Mouse (Mus musculus) erythroid progenitor cell, adult 5-6 weeks (primary cell): ENCODE measurements around the gene Katnal1. TPM values are rescaled to one million over a fixed set of nuclear protein-coding genes. Genes with fewer than 3 reads are reported as not detected.

ENCODE experiments used
- ATAC-seq: replicated peaks from 2 replicates; pipeline ENCODE4 v1.8.0; 2016; ENCODE audit warnings: moderate number of reproducible peaks, mild to moderate bottlenecking, moderate TSS enrichment, inconsistent platforms; ENCODE audit not compliant: poor library complexity, low FRiP score, severe bottlenecking
- total RNA-seq, 2 experiments: library from RNA; stranded (forward) in 1 of 2; stranded (reverse) in 1 of 2; fragments of 150-400 nt in 1 of 2; fragments of 186-747, 209-891 nt in 1 of 2; gene quantifications; 2 replicates each; pipeline versions ENCODE4 v1.2.3 to v1.2.4; 2015 to 2017; ENCODE audit warnings: low replicate concordance in 2 of 2

Katnal1 gene
- total RNA-seq, 2 experiments from 2014 or later, result 40.2 to 47.7 TPM

- peak; percentile 51 for ATAC-seq
These were observed 32.6 kb downstream of the Katnal1 start for GRCm38 (mm10) chr5:148896515-148896914.

- no peak for ATAC-seq
These were observed 33.3 kb downstream of the Katnal1 start for GRCm38 (mm10) chr5:148895833-148896232.

DNA sequence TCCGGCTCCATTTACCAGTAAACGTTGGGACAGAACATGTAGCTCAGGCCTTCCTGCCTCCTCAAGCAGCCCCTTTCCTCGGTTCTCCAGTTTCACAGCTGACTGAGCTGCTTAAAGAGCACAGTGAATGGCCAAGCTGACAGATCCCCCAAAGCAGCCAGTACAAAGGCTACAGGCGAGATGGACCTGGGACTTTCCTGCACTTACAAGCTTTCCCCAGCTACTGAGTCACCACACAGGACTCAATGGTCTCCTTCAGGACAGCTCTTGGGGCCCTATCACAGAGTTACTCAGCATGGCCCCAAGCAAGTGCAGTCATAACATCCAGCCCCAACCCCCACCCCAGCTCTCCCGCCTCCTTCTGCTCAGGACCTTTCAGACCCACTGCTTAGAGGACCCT is 34.1 kb downstream of the Katnal1 start:
- no peak for ATAC-seq

DNA sequence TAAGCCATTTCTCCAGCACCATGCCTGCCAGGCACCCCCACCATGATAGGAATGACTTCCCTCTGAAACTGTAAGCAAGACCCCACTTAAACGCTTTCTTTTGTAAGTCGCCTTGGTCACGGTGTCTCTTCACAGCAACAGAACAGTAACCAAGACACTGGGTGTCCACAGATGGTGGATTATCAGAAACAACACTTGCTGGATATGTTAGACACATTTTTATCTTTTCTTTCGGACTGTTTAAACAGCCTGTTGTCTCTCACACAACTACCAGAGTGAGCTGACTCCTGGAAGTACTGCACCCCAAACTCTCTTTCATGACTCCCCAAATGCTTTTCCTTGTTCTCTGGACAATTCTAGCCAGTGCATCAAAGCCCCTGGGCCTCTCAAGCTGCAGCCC is 38.9 kb downstream of the Katnal1 start:
- ATAC-seq, result no peak

DNA sequence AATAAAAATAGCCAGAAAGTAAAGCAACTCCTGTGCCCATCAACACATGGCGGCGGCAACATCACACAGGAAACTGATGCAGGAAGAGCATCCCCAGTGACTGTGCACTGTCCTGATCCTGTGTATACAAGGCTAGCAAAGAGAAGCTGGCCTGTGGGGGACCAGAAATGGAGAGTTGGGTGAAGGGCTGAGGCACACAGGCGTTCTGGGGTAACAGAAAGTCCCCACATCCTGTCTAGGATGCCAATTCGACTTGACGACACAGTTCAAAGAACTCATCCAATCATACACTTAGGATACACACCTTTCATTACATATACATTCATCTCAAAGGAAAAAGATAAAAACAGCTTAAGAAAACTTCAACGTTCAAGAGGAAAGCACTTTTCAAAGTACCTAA is 41.1 kb downstream of the Katnal1 start:
- no peak for ATAC-seq

DNA sequence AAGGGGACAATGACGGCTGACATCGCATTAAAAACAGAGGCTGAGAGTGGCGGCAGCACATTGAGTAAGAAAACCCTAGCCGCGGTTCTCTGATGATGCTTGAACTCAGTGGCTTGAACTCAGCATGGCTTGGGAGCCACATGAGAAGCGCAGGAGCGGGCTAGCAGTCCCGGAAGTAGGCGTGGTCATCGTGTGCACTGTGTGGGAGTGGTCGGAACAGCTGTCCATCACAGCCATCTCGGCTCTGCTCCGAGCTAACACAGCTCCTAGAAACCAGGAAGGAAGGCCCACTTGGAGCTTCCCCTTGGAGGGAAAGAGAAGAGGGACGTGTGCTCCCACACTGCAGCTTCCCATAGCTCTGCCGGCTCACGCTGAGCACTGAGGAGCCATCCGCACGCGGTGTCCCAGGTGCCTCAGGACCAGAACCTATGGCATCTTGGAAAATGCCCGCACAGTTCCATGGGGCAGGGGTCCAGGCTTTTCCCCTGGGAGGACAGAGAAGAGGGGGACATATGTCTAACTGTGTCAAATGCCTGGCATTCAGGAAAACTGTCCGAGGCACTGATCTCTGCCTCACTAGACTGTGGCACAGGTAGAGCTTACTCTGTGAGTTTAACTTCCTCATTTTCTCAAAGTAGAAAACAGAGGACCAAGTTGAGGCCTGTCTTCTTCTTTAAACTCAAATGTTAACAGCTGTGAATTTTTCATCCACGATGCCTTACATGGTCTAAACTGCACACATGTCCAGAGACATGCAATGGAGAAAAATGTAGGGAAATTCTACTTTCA is 43.1 kb downstream of the Katnal1 start:
- ATAC-seq, result no peak

- no peak for ATAC-seq
These were observed 45.4 kb downstream of the Katnal1 start for GRCm38 (mm10) chr5:148883671-148884070.

- 0 out of 2 replicates have a peak, but pooled peaks have one; percentile 66 for ATAC-seq
These were observed 49.9 kb downstream of the Katnal1 start for GRCm38 (mm10) chr5:148879218-148879617.

DNA sequence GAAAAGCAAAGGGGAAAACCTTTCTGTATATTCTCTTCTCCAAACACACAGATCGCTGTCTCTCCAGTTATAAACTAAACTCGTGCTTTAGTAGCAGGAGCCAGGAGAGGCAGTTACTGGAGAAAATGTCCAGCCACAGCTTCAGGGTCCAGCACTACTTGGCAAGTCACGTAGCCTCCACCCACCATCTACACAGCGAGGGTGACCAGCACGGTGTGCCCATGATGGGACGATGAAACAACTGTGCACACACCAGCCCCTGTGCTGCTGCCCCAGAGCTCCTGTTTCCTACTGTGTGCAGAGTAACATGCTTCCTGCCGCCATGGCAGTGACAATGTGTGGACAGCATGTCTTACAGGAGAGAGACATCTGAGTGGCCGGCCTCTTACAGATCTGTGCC is 56.0 kb downstream of the Katnal1 start:
- no peak for ATAC-seq

DNA sequence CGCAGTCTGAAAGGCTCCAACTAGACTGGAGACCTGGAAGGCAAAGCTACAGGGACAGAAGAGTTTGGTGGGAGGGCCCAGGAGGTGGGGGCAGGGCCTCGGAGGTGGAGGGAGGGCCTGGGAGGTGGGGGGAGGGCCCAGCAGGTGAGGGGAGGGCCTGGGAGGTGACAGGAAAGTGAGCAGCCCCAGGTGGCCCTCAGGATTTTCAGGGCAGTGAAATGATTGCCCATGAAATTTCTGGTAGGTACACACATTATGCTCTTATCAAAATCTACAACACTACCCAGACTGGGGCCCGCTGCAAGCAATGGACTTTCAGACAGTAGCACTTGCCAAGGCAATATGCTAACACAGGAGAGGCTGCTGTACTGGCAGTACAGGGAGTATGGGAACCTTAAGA is 59.5 kb downstream of the Katnal1 start:
- ATAC-seq, result no peak

- ATAC-seq, result no peak
These were observed 61.4 kb downstream of the Katnal1 start for GRCm38 (mm10) chr5:148867766-148868165.

- ATAC-seq, result no peak
These were observed 61.9 kb downstream of the Katnal1 start for GRCm38 (mm10) chr5:148867171-148867570.

DNA sequence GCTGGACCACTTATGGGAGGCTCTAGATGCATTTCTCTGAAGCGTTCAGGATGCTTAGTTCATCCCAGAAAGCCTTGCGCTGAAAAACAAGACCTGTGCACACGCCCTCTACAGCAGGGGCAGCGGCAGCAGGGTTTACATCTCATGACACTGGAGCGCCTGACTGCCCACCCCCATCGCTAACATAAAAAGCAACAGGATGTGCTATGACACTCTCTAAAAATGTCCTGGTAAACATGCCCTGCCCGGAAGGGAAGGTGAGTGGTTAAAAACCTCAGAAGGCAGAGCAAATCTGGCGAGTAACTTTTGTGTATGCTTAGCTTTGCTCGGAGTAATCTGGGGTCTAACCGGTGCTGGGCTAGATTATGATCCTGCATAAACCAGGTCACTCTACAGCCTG is 62.5 kb downstream of the Katnal1 start:
- ATAC-seq, result no peak

DNA sequence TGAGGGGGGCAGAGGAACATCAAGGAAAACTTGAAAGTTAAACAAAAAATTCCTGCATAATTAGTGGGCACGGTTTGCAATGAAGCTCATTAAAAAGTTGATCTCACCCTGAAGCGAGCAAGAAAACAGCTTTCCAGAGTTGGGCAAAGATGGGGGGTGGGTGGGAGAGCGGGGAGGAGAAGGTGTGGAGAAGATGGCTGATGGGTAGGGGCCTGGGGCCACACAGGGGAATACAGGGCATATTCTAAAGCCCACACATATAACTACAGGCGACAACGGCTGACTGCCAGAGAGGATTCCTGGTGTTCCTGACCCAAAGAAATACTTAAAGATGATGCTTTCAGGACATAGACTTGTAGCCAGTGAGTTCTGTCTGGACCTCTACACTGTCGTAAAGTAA is 65.7 kb downstream of the Katnal1 start:
- no peak for ATAC-seq

- no peak for ATAC-seq
These were observed 66.3 kb downstream of the Katnal1 start for GRCm38 (mm10) chr5:148862853-148863252.

- no peak for ATAC-seq
These were observed 67.0 kb downstream of the Katnal1 start for GRCm38 (mm10) chr5:148862136-148862535.

- no peak for ATAC-seq
These were observed 71.6 kb downstream of the Katnal1 start for GRCm38 (mm10) chr5:148857522-148857921.

DNA sequence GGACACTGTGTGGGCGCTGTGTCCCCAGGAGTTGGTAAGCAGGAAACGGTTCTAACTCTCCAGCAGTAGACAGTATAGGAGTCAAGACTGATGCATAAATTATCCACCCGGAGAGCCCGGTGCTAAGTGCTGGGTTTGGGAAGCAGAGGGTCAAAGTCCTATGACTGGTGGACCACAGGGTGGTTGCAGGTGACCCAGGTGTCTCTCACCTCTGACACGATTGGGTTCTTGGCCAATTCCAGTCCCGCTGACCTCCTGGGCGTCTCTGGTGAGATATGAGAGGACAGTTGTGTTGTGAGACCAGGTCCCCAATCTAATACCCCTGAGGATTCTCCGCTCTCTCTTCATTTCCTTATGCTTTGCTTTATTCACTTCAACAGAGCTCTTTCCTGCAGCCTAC is 74.1 kb downstream of the Katnal1 start:
- no peak for ATAC-seq

- ATAC-seq, result no peak
These were observed 75.0 kb downstream of the Katnal1 start for GRCm38 (mm10) chr5:148854166-148854565.

DNA sequence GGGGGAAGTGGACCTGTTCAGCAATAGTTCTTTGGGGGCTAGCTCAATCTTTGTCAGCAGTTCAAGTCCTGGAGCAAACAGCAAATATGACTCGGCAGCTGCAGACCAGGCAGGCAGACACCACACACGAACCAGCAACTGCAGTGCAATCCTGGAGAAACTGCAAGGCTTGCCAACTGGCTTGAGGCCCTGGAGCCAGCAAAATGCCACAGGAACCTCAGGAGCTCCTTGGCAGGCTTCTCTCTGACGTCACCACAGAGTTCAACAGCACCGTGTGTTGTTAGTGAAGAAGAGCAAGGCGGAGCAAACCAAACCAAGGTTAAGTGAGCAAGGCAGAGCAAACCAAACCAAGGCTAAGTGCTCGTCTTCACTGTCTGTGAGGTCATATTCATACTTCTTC is 79.6 kb downstream of the Katnal1 start:
- no peak for ATAC-seq

- no peak for ATAC-seq
These were observed 82.1 kb downstream of the Katnal1 start for GRCm38 (mm10) chr5:148847032-148847431.

- ATAC-seq, result peak; percentile 54; the same call in 1 of the 2 replicates
These were observed 92.1 kb downstream of the Katnal1 start for GRCm38 (mm10) chr5:148837069-148837468.
